Mouse (Mus musculus) common myeloid progenitor, adult 5-6 weeks (primary cell): ENCODE measurements around the gene Traip. TPM values are rescaled to one million over a fixed set of nuclear protein-coding genes. Genes with fewer than 3 reads are reported as not detected.
A peak's percentile ranks its signal among the peaks of the same experiment; 100 is the strongest.

Experiments
- ATAC-seq: replicated peaks from 2 replicates; pipeline ENCODE4 v1.8.0; 2016; ENCODE audit warnings: low read depth, mild to moderate bottlenecking, moderate TSS enrichment, inconsistent platforms; ENCODE audit not compliant: poor library complexity, severe bottlenecking
- total RNA-seq: library from RNA; stranded (forward); fragments of 200-1000, 187-1606 nt; gene quantifications from 2 replicates; pipeline ENCODE4 v1.2.3, GENCODE M21; 2017

Traip gene
- total RNA-seq, 1 experiment from 2014 or later: 23.2 TPM

DNA sequence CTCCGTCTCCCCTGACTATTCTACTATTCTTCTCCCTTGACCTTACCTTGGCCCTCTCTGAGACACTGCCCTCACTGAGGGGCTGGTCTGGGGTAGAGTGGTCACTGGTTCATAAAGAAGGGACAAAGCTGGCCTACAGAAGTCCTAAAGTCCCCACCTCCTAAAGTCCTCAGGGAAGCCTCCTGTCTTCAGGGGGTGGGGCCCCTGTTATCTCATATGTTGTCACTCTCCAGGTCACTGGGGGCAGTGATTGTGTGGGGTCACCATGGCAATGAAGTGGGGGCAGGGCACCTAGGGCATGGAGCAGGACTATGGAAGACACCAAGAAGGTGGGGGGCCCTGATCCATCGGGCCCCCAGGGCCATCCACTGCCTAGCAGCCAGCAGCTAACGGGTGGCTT is 21.8 kb upstream of the Traip start, which contains the start of gene Actl11:
TSS of gene Actl11 (plus strand) at position 301 of the 400 bp plus-strand sequence.
- no peak for ATAC-seq

GRCm38 (mm10) chr9:107932221-107932620 is 17.7 kb upstream of the Traip start:
- ATAC-seq: no peak

GRCm38 (mm10) chr9:107934146-107934545 is 15.8 kb upstream of the Traip start:
- ATAC-seq: no peak

DNA sequence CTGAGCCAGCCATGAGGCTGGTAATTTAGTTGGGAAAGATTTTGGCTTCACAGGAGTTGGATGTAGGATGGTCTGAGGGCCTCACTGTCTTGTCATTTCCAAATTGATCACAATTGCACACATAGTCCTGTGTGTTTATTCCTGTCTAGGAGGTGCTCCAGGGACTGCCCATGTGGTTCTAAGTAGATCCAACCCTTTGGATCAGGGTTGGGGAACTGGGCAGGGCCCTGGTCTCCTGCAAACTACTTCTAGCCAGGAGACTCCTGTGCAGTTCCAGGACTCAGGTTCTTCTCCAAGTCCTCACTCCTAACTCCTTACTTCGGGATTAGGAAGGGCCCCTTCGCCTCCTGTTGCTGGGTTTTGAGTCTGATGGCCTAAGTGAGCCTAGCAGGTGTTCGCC is 14.6 kb upstream of the Traip start, which contains the start of gene Camkv:
TSS of gene Camkv (plus strand) at position 301 of the 400 bp plus-strand sequence.
- no peak for ATAC-seq

- peak; percentile 59 for ATAC-seq
Measured at GRCm38 (mm10) chr9:107935790-107936214, 14.1 kb upstream of the Traip start.

DNA sequence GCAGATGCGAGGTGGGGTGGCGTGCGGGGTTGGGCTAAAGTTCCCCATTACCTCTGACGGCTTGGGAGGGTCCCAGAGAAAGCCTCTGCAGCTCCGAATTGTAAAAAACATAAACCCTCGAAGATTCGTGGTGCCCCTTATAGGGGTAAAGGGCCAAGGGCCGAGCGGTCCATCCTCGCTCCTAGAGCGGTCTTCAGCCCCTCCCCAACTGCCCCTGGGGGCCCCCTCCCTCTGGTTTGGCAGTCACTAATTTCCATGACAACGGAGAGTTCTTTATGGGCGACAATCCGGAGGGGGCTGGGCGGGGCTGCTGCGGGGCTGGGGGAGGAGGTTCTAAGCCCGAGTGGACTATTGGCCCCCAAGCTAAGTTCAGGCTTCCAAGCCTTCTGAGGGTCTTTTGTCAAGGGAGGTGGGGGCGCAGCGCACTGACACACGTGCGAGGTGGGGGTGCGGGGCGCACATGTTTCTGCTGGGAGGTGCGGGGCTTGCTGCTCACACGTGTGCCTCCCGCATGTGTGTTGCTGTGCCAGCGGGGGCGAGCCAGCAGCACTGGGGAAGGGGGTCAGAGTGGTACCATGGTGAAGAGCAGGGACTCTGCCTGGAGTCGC is 13.6 kb upstream of the Traip start:
- 0 out of 2 replicates have a peak, but pooled peaks have one; percentile 26 for ATAC-seq

- ATAC-seq: no peak
Measured at GRCm38 (mm10) chr9:107936831-107937230, 13.1 kb upstream of the Traip start.

- ATAC-seq: 0 out of 2 replicates have a peak, but pooled peaks have one; percentile 14
Measured at GRCm38 (mm10) chr9:107947241-107948194, 2.4 kb upstream of the Traip start.

GRCm38 (mm10) chr9:107949184-107949921 is 583 bp upstream of the Traip start:
- no peak for ATAC-seq

- peak; percentile 90 for ATAC-seq
Measured at GRCm38 (mm10) chr9:107950460-107951355, 772 bp downstream of the Traip start.

DNA sequence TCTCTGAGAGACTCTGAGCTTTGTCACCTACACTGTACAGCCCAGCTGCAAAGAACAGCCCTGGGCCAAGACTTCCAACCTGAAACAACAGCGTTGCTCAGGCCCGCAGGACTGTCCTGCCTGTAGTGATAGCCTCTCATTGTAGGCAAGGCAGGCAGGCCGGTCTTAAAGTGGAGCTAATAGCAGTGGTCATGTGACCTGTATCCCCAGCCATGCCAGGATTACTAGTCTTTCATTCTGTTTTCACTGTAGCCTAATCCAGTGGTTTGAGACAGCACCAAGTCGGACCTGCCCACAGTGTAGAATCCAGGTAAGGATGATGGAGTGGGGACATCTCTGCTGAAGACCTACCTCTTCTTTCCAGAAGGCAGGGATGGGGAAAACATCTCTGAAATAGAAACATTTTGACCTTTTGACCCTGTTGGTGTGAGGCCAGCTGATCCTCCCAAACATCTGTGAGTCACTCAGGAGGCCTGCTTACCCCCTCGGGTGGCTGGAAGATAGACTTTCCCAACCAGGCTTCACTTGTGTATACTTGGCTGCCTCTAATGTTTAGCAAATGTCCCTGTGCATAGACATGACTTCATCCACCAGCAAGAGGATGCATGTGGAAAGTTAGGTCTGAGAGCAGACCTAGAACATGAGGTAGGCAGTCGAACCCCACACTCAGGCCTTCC is 5.8 kb downstream of the Traip start:
- ATAC-seq: no peak

DNA sequence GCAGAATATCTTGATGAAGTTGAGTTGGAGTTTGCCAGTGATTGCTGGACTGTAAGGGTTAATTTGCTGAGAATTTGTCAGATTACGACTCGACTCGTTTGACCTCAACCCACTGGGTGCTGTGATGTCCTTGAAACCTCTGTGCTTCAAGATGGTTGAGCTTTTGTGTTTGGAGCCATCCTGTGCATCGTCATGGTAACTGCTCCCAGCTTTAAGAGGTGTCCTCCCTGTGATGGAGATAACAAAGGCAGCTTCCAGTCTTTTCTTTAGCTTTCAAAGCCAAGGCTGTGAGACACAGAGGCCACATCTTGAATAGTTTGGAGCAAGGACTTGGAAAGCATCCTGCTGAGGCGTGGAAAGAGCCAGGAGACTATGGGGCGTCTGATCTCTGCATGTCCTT is 7.2 kb downstream of the Traip start:
- no peak for ATAC-seq

- ATAC-seq: no peak
Measured at GRCm38 (mm10) chr9:107959896-107960295, 10.0 kb downstream of the Traip start.

GRCm38 (mm10) chr9:107960928-107961327 is 11.0 kb downstream of the Traip start:
- ATAC-seq: peak; percentile 23; the same call in 1 of the 2 replicates

DNA sequence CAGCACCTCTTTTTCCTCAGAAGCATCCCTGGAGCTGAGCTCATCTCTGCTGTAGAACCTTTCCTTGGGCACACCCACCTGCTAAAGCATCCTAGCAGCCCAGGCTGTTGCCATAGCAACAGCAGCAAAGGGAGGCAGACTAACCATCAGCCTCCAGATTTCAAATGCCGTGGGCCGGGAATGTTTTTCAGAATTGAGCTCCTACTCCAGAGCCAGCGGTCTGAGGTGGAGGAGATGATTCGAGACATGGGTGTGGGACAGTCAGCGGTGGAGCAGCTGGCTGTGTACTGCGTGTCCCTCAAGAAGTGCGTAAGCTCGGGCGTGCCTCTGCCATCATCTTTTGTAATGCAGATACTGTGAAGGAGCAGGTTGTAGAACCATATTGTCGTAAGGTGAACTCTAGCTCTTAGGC is 11.4 kb downstream of the Traip start:
- no peak for ATAC-seq

GRCm38 (mm10) chr9:107961881-107962280 is 11.9 kb downstream of the Traip start:
- ATAC-seq: no peak

DNA sequence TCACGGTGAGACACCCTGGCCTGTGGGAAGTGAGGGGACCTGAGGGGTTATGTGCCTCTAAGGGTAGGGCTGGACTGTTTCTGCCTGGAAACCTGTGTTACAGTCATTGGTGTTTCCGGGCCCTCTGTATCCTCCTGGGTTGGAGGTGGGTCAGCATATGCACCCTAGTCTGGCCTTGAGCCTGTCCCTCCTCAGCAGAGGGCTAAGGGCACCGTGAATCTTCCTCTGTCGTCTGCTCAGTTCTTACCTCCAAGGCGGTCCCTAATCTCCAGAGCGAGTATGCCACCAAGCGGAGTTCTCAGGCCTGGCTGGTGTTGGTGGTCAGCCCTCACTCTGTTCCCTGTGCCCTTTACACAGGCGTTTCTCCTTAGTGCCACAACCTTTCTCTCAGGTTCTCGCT is 13.0 kb downstream of the Traip start:
- no peak for ATAC-seq

DNA sequence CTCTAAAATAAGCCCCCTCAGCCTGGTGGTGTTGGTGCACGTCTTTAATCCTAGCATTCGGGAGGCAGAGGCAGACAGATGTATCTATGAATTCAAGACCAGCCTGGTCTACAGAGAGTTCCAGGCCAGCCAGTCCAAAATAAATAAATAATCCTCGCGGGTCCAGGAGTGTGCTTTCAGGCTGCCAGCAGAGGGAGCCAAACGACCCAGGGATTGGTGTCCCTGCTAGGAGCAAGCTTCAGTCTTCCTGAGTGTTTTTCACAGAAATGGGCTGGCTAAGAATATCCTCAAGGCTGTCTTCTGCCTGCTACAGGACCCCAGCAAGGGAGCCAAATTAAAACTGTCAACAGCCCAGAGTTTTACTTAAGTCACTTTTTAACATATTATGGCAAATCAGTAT is 13.8 kb downstream of the Traip start:
- ATAC-seq: peak; percentile 74

DNA sequence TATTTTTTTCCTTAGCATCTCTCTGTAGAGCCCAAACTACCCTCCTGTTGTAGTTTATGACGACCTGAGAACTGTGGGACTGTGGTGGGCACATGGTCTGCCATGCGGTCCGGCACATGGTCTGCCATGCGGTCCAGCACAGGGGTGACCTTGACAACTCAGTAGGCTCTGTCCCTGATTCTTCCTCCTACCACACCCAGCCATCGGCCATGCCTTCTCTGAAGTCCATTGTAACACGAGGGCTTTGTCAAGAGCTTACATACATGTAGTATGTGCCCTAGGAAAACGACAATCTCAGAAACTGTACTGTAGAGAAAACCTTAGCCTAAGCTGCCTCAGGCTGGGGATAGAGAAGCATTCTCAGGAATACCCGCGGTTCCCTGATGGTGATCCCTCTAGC is 14.7 kb downstream of the Traip start:
- no peak for ATAC-seq
